Mouse (Mus musculus) spleen, postnatal 14 days (tissue): ENCODE data around the gene Ascl4.

Experiments used
- DNase-seq, 2 experiments: peaks; one replicate each; pipeline ENCODE4 v3.0.0; 2021 to 2022; ENCODE audit warnings: low spot score in 2 of 2

Ascl4 gene

GRCm38 (mm10) chr10:85927676-85928445 lies at the start of gene Ascl4:
Ascl4 (plus strand) TSS chr10:85927681.
- no peak for DNase-seq

DNA sequence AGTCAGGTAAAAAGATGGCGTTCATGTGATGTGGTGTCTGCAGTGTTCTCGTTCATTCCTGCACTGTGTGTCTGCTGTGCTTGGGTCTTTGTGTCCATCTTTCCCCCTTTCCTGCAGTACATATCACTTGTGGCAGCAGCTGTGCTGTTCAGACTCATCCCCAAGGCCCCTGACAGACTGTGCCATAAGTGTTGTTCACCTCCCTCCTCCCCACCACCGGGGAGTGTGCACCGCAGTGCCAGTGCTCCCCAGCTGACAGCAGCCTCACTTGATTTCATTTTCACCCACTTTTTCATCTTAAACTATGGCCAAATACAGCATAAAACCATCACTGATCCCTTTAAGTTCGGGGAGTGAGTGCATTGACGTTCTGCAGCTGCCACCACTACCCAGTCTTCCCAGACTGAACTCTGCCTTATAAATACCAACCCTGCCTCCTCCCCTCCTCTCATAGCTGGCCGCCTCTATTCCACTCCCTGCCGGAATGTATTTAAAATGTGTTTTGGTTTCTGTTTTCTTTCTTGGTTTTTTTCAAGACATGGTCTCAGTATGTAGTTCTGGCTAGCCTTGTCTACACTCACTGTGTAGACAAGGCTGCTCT lies 47.5 kb upstream of the Ascl4 start:
- DNase-seq, result no peak

DNA sequence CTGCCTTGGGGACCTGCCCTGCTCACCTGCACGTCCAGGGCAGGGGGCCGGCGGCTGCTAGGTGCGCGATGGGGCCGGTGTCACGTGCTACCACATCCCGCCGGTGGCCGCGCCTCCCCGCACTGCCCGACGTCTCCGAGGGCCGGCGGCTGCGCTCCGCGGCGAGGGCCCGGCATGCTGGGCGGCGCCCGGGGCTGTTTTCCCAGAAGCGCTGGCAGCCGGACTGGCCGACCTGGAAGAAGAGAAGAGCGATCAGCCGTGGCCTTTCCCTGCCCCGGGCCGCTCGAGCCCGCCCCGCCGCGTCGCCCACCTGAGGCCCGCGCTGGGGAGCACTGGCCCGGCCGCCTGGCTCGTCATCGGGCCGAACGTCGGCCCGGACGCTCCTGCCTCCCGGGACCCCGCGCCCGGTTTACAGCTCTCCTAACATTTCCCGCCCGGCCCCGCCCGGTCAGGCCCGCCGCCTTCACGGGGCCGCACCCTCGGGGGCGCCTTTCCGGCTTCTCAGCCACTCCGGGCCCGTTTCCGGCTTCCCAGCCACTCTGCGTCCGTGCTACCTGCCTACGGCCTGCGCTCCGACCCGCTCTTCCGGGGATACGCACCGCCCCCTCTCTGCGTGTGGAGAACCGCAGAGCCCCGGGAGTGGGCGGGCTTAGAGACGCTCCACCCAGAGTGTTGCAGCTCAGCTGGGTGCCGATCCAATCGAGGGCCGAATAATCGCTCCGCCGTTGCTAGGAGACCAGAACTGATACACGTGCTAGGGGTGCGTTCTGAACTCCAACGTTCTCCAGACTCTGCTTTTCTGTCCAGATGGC lies 10.8 kb upstream of the Ascl4 start, which contains the start of gene Prdm4:
Prdm4 (minus strand) TSS at position 645 of the 812 bp plus-strand sequence.
- DNase-seq, result peak; percentile 89 to 91

DNA sequence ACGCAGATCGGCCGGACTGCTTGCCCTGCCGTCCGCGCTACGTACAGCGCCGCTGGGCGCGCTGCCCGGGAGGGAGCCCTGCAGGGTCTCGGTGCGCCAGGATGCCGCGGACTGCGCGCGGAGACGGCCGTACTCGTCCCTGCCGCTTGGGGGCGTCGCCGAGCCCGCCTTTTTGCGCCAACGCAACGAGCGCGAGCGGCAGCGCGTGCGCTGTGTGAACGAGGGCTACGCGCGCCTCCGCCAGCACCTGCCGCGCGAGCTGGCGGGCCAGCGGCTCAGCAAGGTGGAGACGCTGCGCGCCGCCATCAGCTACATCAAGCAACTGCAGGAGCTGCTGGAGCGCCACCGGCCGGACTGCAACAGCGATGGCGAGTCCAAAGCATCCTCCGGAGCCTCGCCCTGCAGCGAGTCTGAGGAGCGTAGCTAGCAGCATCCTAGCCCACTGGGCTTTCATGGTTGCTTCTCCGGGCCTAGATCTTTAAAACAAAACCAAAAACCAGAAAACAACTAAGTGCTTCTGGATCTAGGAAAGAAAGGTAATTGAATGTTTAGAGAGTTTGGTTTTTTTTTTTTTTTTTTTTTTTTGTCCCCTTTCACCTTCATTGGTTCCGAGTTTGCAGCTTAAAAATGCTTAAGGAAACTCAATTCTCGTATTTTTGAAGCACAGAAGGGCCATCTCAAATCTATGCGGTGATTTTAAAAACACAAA lies 1.2 kb downstream of the Ascl4 start:
- DNase-seq, result peak; percentile 30 to 44

- no peak for DNase-seq
Measured at GRCm38 (mm10) chr10:85929208-85929591, 1.7 kb downstream of the Ascl4 start.

GRCm38 (mm10) chr10:85929962-85930361 lies 2.5 kb downstream of the Ascl4 start:
- no peak for DNase-seq

- no peak for DNase-seq
Measured at GRCm38 (mm10) chr10:85936280-85936965, 8.9 kb downstream of the Ascl4 start.

GRCm38 (mm10) chr10:85948483-85949196 lies 21.2 kb downstream of the Ascl4 start:
- DNase-seq, result no peak

DNA sequence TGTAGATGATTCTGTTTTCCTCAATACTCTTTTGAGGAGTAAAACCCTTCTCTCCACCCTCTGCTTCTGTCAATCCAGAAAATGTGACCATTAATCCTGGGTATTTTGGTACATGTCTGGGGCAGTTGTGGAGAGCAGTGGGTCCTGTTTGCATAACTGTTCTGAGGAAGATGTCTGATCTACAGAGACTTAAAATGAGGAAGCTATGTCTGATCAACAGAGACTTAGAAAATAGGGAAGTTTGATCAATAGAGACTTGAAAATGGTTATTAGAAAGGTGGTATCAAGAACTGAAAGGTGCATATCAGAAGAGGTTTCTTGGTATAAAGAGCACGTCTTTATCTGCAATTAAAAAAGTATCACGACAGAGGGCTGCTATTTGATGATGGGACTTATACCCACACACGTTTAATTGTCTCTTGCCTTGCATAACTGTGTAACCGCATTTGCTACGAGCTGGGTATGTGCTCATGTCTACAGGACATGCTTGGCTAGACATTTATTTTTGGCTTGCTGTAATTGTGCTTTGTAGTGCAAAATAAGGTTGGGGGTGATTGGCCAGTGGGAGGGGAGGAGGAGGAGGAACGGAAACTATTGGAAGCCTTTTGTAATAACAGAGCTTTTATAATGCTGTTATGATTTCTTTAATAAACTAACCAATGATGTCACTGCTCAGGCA lies 24.4 kb downstream of the Ascl4 start:
- DNase-seq, result no peak

GRCm38 (mm10) chr10:85953401-85953800 lies 25.9 kb downstream of the Ascl4 start:
- no peak for DNase-seq

DNA sequence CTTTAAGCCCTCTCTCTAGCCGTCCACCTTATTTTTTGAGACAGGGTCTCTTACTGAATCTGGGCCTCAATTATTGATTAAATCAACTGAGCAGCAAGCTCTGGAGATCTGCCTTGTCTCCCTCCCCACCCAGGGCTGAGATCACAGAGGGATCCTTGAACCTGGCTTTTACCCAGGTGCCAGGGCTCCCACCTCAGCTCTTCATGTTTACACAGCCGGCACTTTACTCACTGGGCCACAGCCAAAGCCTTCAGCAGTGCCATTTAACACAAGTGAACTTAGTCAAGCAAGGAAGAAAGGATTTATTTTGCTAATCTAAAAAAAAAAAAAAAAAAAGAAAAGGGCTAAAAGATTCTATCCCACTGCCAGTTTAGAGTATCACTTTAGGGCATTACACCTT lies 26.9 kb downstream of the Ascl4 start:
- DNase-seq, result no peak

DNA sequence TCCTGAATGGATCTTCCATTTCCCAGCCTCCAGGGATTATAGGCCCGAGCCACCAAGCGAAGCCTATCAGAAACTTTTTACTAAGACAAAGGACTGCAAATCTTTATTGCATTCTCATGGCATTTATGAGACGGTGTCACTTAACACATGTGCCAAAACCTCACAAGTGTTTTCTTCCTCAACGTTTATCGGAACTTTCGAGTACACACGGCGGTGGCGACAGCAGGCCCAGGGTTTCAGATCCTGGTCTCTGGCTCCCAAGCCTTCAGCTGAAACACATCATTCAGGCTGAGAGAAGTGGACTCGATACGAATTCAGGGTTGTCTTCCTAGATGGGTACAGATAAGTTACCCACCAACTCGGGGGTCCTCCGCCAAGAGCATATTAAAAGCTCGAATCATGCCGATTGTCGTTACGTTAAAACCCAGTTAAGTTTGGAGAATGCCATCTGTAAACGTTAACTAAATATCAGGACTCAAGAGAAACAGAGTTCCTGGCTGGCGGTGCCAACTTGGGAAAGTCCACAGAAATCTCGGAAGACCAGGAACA lies 29.5 kb downstream of the Ascl4 start:
- DNase-seq, result peak in 1 of 2 experiments; percentile 4

- DNase-seq, result peak; percentile 95 to 97
Measured at GRCm38 (mm10) chr10:85957464-85957950, 30.0 kb downstream of the Ascl4 start, which contains the start of gene Rtcb. Rtcb (minus strand) TSS chr10:85957823.

DNA sequence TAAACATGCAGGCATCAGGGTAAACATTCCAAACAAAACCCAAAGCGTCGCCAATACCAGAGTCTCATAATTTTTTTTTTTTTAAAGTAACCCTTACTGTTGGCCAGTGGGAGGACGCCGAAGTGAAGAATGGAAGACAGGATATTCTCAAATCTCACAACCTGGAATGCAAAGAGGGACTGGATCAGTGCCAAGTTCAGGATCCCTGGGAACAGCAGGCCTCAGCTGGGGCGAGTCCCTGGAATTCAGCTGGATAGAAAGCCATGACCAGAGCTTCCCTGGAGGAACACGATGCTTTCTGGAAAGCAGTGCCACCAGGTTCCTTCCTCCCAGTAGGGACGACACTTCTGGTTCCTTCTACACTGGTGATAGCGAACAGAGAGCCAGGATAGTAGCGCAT lies 35.4 kb downstream of the Ascl4 start:
- no peak for DNase-seq

GRCm38 (mm10) chr10:85964316-85964715 lies 36.8 kb downstream of the Ascl4 start:
- DNase-seq, result no peak

GRCm38 (mm10) chr10:85966476-85966875 lies 39.0 kb downstream of the Ascl4 start:
- no peak for DNase-seq

- no peak for DNase-seq
Measured at GRCm38 (mm10) chr10:85967411-85968156, 40.1 kb downstream of the Ascl4 start.

GRCm38 (mm10) chr10:85968157-85968634 lies 40.7 kb downstream of the Ascl4 start:
- peak; percentile 47 to 63 for DNase-seq

DNA sequence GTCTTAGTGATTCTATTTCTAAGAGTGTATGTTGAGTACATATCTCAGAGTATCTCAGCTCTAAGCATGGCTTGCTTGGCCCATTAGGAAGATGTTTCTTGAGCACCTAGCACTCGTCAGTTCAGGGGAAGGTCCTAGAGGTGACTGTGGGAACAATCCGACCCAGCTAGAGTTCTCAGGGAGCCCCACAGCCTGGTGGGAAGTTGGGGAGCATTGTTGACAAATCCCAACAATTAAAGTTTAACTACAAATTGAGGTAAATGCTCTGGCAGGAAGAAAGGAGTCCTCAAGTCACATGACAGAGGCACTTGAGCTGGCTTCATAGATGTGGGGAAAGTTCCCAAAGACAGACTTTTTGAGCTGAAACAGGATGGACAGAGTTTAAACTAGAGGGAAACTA lies 41.2 kb downstream of the Ascl4 start:
- DNase-seq, result no peak
